ENCODE assay signal across 24 mouse cellular contexts in genomic region chr8:84389173-84389572, GRCm38 (mm10). TPM values are rescaled to one million over a fixed set of nuclear protein-coding genes. Genes with fewer than 3 reads are reported as not detected.
DNase-seq lines count a peak whose midpoint lies in the region; ATAC-seq and TF ChIP-seq lines count a peak whose summit lies in the region.
"Had no signal": no experiment of that assay in that cellular context is flagged by ENCODE, and none has a peak within 500 bp of the region (broad histone marks: within the 10 kb centered on the region; RNA-seq: fewer than 3 reads in every experiment).

No protein-coding gene starts in this region.

- H3K9me3 ChIP-seq in heart, embryonic 16.5 days (replicated peaks; ENCODE audit: control insufficient read depth, low read length): no peaks in the 10 kb centered on the region
- no peaks in the 10 kb centered on the region for H3K9me3 ChIP-seq in lung, embryonic 14.5 days (ENCODE audit: low read depth, low read length)
- H3K9me3 ChIP-seq in stomach, embryonic 14.5 days (ENCODE audit: control insufficient read depth, low read depth, low read length): no peaks in the 10 kb centered on the region
- no peaks in the 10 kb centered on the region for H3K9me3 ChIP-seq in stomach, postnatal 0 days (ENCODE audit: control insufficient read depth, low read length)
- H3K9me3 ChIP-seq: embryonic facial prominence, embryonic 12.5 days; embryonic facial prominence, embryonic 15.5 days; heart, embryonic 10.5 days had no signal

- no peak for TF ChIP-seq EP300 in stomach, postnatal 0 days (optimal IDR thresholded peaks at IDR 0.05)

- WGBS in heart, embryonic 16.5 days: 59% methylated on average over 3 of the region's 3 CpGs
- WGBS in lung, embryonic 14.5 days: 32% methylated on average over 3 of the region's 3 CpGs
- WGBS in stomach, embryonic 14.5 days: 74% methylated on average over 3 of the region's 3 CpGs
- 64% methylated on average over 3 of the region's 3 CpGs for WGBS in stomach, postnatal 0 days

- no peak overlapping the region for H3K4me2 ChIP-seq in heart, embryonic 16.5 days (ENCODE audit: low read depth, low read length)
- H3K4me2 ChIP-seq in lung, embryonic 14.5 days: no peak overlapping the region
- no peak overlapping the region for H3K4me2 ChIP-seq in stomach, embryonic 14.5 days (replicated peaks; ENCODE audit: low read depth, low read length)
- no peak overlapping the region for H3K4me2 ChIP-seq in stomach, postnatal 0 days (replicated peaks; ENCODE audit: low read depth)
- H3K4me2 ChIP-seq: embryonic facial prominence, embryonic 12.5 days; embryonic facial prominence, embryonic 15.5 days; hindbrain, embryonic 14.5 days had no signal

- H3K27ac ChIP-seq in heart, embryonic 16.5 days (ENCODE audit: low read length): peak overlapping the region; percentile 63
- peak overlapping the region; percentile 61; the same call in 1 of the 2 replicates for H3K27ac ChIP-seq in lung, embryonic 14.5 days (ENCODE audit: low read depth)
- H3K27ac ChIP-seq in stomach, embryonic 14.5 days (ENCODE audit: low read length): peak overlapping the region; percentile 7; the same call in 1 of the 2 replicates
- no peak overlapping the region for H3K27ac ChIP-seq in stomach, postnatal 0 days (replicated peaks)
- H3K27ac ChIP-seq: embryonic facial prominence, embryonic 12.5 days; embryonic facial prominence, embryonic 15.5 days; gastrocnemius, adult 2 months; heart, embryonic 10.5 days; hindbrain, embryonic 14.5 days; hindbrain, postnatal 0 days had no signal

- no peak for ATAC-seq in heart, embryonic 16.5 days (replicated peaks; ENCODE audit: extremely low read depth, insufficient read depth, low FRiP score)
- peak; percentile 75; the same call in 1 of the 2 replicates for ATAC-seq in lung, embryonic 14.5 days (ENCODE audit: insufficient read depth)
- ATAC-seq in stomach, embryonic 14.5 days (ENCODE audit: insufficient number of reproducible peaks, insufficient read depth, low FRiP score, low read depth): no peak
- no peak for ATAC-seq in stomach, postnatal 0 days (ENCODE audit: low FRiP score, low TSS enrichment)
- ATAC-seq: CD4-positive, CD25-positive, alpha-beta regulatory T cell, adult 4 months; forebrain, embryonic 14.5 days; forebrain, postnatal 0 days; hindbrain, postnatal 0 days; inflammation-experienced regulatory T-cells, adult 6 months had no signal

- H3K9ac ChIP-seq in heart, embryonic 16.5 days (ENCODE audit: low read length): no peak overlapping the region
- H3K9ac ChIP-seq in lung, embryonic 14.5 days: no peak overlapping the region
- H3K9ac ChIP-seq in stomach, embryonic 14.5 days (replicated peaks; ENCODE audit: low read depth, low read length): no peak overlapping the region
- no peak overlapping the region for H3K9ac ChIP-seq in stomach, postnatal 0 days (ENCODE audit: low read length)
- H3K9ac ChIP-seq: embryonic facial prominence, embryonic 12.5 days; embryonic facial prominence, embryonic 15.5 days; forebrain, postnatal 0 days; hindbrain, embryonic 14.5 days had no signal

- no peak overlapping the region for H3K4me3 ChIP-seq in heart, embryonic 16.5 days (ENCODE audit: low read length)
- no peak overlapping the region for H3K4me3 ChIP-seq in lung, embryonic 14.5 days (ENCODE audit: low read depth, low read length)
- H3K4me3 ChIP-seq in stomach, embryonic 14.5 days (ENCODE audit: low read depth, low read length): no peak overlapping the region
- H3K4me3 ChIP-seq in stomach, postnatal 0 days (ENCODE audit: low read depth, low read length): no peak overlapping the region
- H3K4me3 ChIP-seq: embryonic facial prominence, embryonic 12.5 days; embryonic facial prominence, embryonic 15.5 days; gastrocnemius, adult 2 months; heart, embryonic 10.5 days had no signal

- intact Hi-C loops in heart, postnatal 10 days (cut with DNase I): no loop called here

- H3K4me1 ChIP-seq in heart, embryonic 16.5 days (ENCODE audit: control insufficient read depth, insufficient read depth, low read length): peaks cover 14% of the 10 kb centered on the region
- H3K4me1 ChIP-seq in lung, embryonic 14.5 days (ENCODE audit: insufficient read depth): peaks cover 9% of the 10 kb centered on the region
- peaks cover 12% of the 10 kb centered on the region; the same call in 1 of the 2 replicates for H3K4me1 ChIP-seq in stomach, embryonic 14.5 days (ENCODE audit: control insufficient read depth, insufficient read depth, low read length)
- H3K4me1 ChIP-seq in stomach, postnatal 0 days (replicated peaks; ENCODE audit: control insufficient read depth, insufficient read depth): 0 out of 2 replicates have a peak, but pooled peaks cover 2% of the 10 kb centered on the region
- H3K4me1 ChIP-seq: heart, embryonic 10.5 days had no signal

- DNase-seq in heart, postnatal 10 days: no peak
- peak; percentile 38 for DNase-seq in lung, embryonic 14.5 days
- DNase-seq in lung, postnatal 36 days: no peak
- DNase-seq in stomach, postnatal 0 days (ENCODE audit: low spot score): no peak
- DNase-seq: adrenal gland, adult 2 months; adrenal gland, postnatal 14 days; cerebellum, adult 11 months; cerebellum, adult 2 months; cerebellum, adult 9-11 months; cerebellum, postnatal 25 days; forebrain, postnatal 0 days; gastrocnemius, adult 2 months; gastrocnemius, postnatal 14 days; heart, postnatal 36 days had no signal

- no peak for TF ChIP-seq CTCF in lung, embryonic 14.5 days (IDR thresholded peaks at IDR 0.05; ENCODE audit: low read depth)
- no peak for TF ChIP-seq CTCF in stomach, postnatal 0 days (IDR thresholded peaks at IDR 0.05; ENCODE audit: low read depth)

- no peaks in the 10 kb centered on the region for H3K27me3 ChIP-seq in heart, embryonic 16.5 days (ENCODE audit: control insufficient read depth, insufficient read depth, low read length)
- no peaks in the 10 kb centered on the region for H3K27me3 ChIP-seq in lung, embryonic 14.5 days (ENCODE audit: insufficient read depth, low read length)
- no peaks in the 10 kb centered on the region for H3K27me3 ChIP-seq in stomach, embryonic 14.5 days (ENCODE audit: control insufficient read depth, insufficient read depth, low read length)
- H3K27me3 ChIP-seq in stomach, postnatal 0 days (ENCODE audit: control insufficient read depth, insufficient read depth, low read length): no peaks in the 10 kb centered on the region
- H3K27me3 ChIP-seq: embryonic facial prominence, embryonic 12.5 days; embryonic facial prominence, embryonic 15.5 days had no signal

- H3K36me3 ChIP-seq in heart, embryonic 16.5 days (ENCODE audit: control insufficient read depth, insufficient read depth): no peaks in the 10 kb centered on the region
- no peaks in the 10 kb centered on the region for H3K36me3 ChIP-seq in lung, embryonic 14.5 days (ENCODE audit: insufficient read depth)
- H3K36me3 ChIP-seq in stomach, embryonic 14.5 days (ENCODE audit: control insufficient read depth, insufficient read depth, low read length): no peaks in the 10 kb centered on the region
- no peaks in the 10 kb centered on the region for H3K36me3 ChIP-seq in stomach, postnatal 0 days (ENCODE audit: control insufficient read depth, insufficient read depth, low read length)
- H3K36me3 ChIP-seq: embryonic facial prominence, embryonic 12.5 days; embryonic facial prominence, embryonic 15.5 days; heart, embryonic 10.5 days had no signal

RNA-seq across cellular contexts. Expression of gene Cacna1a, which starts 0.9 kb away (rescaled TPM):
- 6.9 and 8.9 TPM in 2 replicates for polyA plus RNA-seq in heart, embryonic 16.5 days (2015; fragmentation: Nextera tagmentation; extraction: Ambion mirVana)
- 1 to 10 TPM; 6.1 to 6.5 TPM for total RNA-seq in heart, postnatal 10 days (2021)
- 3.8 and 4.4 TPM in 2 replicates for polyA plus RNA-seq in lung, embryonic 14.5 days (2014; fragmentation: Nextera tagmentation; extraction: Ambion mirVana)
- polyA plus RNA-seq in stomach, embryonic 14.5 days (2014; fragmentation: Nextera tagmentation; extraction: Ambion mirVana): 6.2 and 6.7 TPM in 2 replicates
- 2.6 and 2.9 TPM in 2 replicates for polyA plus RNA-seq in stomach, postnatal 0 days (2015; fragmentation: Nextera tagmentation; extraction: Ambion mirVana)
